Mouse (Mus musculus): ENCODE results near the gene Tekt4.

Tekt4 gene

GRCm38 (mm10) chr17:25454272-25454671 lies at the start of gene Tekt4:
Gene Tekt4 (plus strand): TSS chr17:25454615.
- DNase-seq = no peak

- peak; percentile 29 to 54 for DNase-seq
These were observed 49.1 kb upstream of the Tekt4 start for GRCm38 (mm10) chr17:25405224-25405895.

GRCm38 (mm10) chr17:25406011-25406441 lies 48.4 kb upstream of the Tekt4 start:
- DNase-seq = peak in 1 of 2 experiments; percentile 18

- DNase-seq = no peak
These were observed 47.1 kb upstream of the Tekt4 start for GRCm38 (mm10) chr17:25407352-25407751.

GRCm38 (mm10) chr17:25408302-25408999 lies 46.0 kb upstream of the Tekt4 start:
- no peak for DNase-seq

- DNase-seq = no peak
These were observed 44.8 kb upstream of the Tekt4 start for GRCm38 (mm10) chr17:25409621-25410020.

- DNase-seq = no peak
These were observed 44.2 kb upstream of the Tekt4 start for GRCm38 (mm10) chr17:25410180-25410579.

- peak in 1 of 2 experiments; percentile 26 for DNase-seq
These were observed 43.6 kb upstream of the Tekt4 start for GRCm38 (mm10) chr17:25410786-25411185.

GRCm38 (mm10) chr17:25411251-25411650 lies 43.2 kb upstream of the Tekt4 start:
- no peak for DNase-seq

GRCm38 (mm10) chr17:25414209-25414608 lies 40.2 kb upstream of the Tekt4 start:
- peak in 1 of 2 experiments; percentile 27 for DNase-seq

GRCm38 (mm10) chr17:25414917-25415316 lies 39.5 kb upstream of the Tekt4 start:
- DNase-seq = no peak

- peak in 1 of 2 experiments; percentile 21 for DNase-seq
These were observed 38.9 kb upstream of the Tekt4 start for GRCm38 (mm10) chr17:25415421-25415913.

- DNase-seq = peak; percentile 50 to 59
These were observed 38.2 kb upstream of the Tekt4 start for GRCm38 (mm10) chr17:25416219-25416618.

GRCm38 (mm10) chr17:25417990-25418389 lies 36.4 kb upstream of the Tekt4 start:
- DNase-seq = no peak

GRCm38 (mm10) chr17:25418926-25419325 lies 35.5 kb upstream of the Tekt4 start:
- DNase-seq = no peak

GRCm38 (mm10) chr17:25420998-25421397 lies 33.4 kb upstream of the Tekt4 start:
- no peak for DNase-seq

- peak in 1 of 2 experiments; percentile 37 for DNase-seq
These were observed 29.8 kb upstream of the Tekt4 start for GRCm38 (mm10) chr17:25424526-25425080.

- DNase-seq = no peak
These were observed 28.4 kb upstream of the Tekt4 start for GRCm38 (mm10) chr17:25425996-25426395.

- DNase-seq = peak; percentile 81 to 89
These were observed 27.0 kb upstream of the Tekt4 start for GRCm38 (mm10) chr17:25427441-25427840.

GRCm38 (mm10) chr17:25429240-25429639 lies 25.2 kb upstream of the Tekt4 start:
- DNase-seq = no peak

- DNase-seq = no peak
These were observed 24.5 kb upstream of the Tekt4 start for GRCm38 (mm10) chr17:25429886-25430285.

- DNase-seq = no peak
These were observed 23.9 kb upstream of the Tekt4 start for GRCm38 (mm10) chr17:25430534-25430933.

GRCm38 (mm10) chr17:25432433-25433181 lies 21.8 kb upstream of the Tekt4 start:
- DNase-seq = peak; percentile 48 to 58

Measured in kidney, postnatal 4 days (tissue).